Mouse (Mus musculus): ENCODE results near the gene Olfr702.

Gene Olfr702

DNA sequence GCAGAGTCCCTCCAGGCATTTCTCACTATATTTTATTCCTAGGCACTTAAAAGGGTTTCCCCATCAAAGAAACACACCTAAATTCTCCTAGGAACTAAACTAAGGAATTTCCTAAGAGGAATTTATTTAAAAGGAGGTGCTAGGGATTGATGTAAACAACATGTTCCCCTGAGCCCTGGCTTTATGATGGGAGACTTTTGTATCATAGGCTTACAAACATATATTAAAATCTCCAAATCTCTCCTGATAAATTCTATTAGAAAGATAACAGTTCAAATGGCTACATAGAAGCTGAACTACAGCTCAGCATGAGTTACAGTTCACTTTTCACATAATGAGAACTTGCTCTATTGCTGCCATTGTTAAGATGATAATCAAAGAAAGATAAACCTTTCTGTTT, at the start of gene Olfr702:
Olfr702 (minus strand) TSS at position 101 of the 400 bp plus-strand sequence.
- DNase-seq (ENCODE audit: low spot score in 2 of 2), result no peak

GRCm38 (mm10) chr7:106876791-106877190, 43.1 kb upstream of the Olfr702 start, which contains the start of gene Olfr705:
TSS of gene Olfr705 (minus strand) at chr7:106876891.
- no peak for DNase-seq (ENCODE audit: low spot score in 2 of 2)

- no peak for DNase-seq (ENCODE audit: low spot score in 2 of 2)
Measured at GRCm38 (mm10) chr7:106862885-106863284, 29.2 kb upstream of the Olfr702 start, which contains the start of gene Olfr704. TSS of gene Olfr704 (plus strand) at chr7:106863185.

DNA sequence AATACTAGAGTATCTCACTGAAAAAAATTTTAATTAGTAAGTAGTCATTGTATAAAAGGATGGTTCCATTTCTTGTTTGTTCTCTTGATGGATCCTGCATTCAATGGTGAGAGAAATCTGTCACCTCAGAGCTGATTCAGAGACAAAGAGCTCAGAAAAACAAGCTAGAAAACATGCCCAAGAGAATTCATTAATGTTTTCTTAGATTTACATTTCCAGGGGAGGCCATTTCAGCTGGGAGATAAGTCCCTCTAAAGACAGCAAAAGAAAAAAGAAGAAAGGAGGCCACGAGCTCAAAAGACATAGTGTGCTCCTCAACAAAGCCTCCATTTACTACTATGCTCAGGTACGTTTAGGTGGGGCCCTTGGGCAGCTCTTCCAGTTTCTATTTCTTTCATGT, 9.4 kb upstream of the Olfr702 start, which contains the start of gene Olfr703:
Olfr703 (plus strand) TSS at position 301 of the 400 bp plus-strand sequence.
- DNase-seq (ENCODE audit: low spot score in 2 of 2), result no peak

DNA sequence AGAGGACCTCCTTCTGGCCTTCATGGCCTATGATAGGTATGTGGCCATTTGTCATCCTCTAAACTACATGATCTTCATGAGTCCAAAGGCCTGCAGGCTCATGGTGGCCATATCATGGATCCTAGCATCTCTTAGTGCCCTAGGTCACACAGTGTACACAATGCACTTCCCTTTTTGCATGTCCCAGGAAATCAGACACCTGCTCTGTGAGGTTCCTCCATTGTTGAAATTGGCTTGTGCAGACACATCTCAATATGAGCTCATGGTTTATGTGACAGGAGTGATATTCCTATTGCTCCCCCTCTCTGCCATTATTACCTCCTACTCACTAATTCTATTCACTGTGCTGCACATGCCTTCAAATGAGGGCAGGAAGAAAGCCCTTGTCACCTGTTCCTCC, 15.3 kb downstream of the Olfr702 start:
- no peak for DNase-seq (ENCODE audit: low spot score in 2 of 2)

DNA sequence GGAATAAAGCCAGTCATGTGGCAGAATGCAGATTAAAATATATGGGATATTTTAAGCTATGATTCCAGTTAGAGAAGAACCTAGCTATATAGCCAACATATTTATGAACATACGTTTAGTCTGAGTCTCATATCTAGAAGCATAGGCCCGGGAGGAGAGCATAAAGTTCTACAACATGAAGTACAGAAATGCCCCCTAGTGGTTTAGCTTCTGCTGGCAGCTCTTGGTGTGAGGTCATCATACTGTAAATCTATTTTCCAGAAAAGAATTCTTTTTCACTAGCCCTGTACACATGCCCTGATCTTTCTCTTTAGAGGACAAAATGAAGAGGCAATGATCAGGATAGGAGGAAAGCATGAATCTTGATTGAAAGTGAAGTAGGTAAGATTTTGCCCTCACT, 17.9 kb downstream of the Olfr702 start:
- no peak for DNase-seq (ENCODE audit: low spot score in 2 of 2)

- no peak for DNase-seq (ENCODE audit: low spot score in 2 of 2)
Measured at GRCm38 (mm10) chr7:106813829-106814228, 19.9 kb downstream of the Olfr702 start, which contains the start of gene Olfr701. TSS of gene Olfr701 (plus strand) at chr7:106814129.

- no peak for DNase-seq (ENCODE audit: low spot score in 2 of 2)
Measured at GRCm38 (mm10) chr7:106808734-106809133, 25.0 kb downstream of the Olfr702 start, which contains the start of gene Olfr700. TSS of gene Olfr700 (minus strand) at chr7:106808834.

GRCm38 (mm10) chr7:106793098-106793497, 40.6 kb downstream of the Olfr702 start, which contains the start of gene Olfr699:
TSS of gene Olfr699 (minus strand) at chr7:106793198.
- no peak for DNase-seq (ENCODE audit: low spot score in 2 of 2)

DNA sequence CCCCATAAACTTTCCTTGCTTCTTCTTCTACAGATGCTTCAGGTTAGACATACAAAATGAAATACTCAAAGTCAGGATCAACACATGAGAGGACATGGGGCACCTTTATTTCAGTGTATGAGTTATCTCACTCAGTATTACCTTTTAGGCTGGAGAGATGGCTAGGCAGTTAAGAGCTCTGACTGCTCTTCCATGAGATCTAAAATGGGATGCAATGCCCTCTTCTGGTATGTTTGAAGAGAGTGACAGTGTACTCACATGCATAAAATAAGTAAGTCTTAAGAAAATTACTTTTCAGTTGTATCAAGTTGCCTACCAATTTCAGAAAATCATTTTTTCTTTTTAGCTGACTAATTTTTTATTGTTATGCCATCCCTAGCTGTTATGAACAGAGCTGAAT, 45.4 kb downstream of the Olfr702 start:
- no peak for DNase-seq (ENCODE audit: low spot score in 2 of 2)
